Mouse (Mus musculus): ENCODE measurements around the gene Olfr967.

The Olfr967 gene

GRCm38 (mm10) chr9:39745949-39746348, at the start of gene Olfr967:
Gene Olfr967 (plus strand): TSS chr9:39746249.
- no peak for TF ChIP-seq GATA4 (IDR thresholded peaks at IDR 0.05; ENCODE audit: insufficient replicate concordance, low read length)

- no peak for TF ChIP-seq GATA4 (IDR thresholded peaks at IDR 0.05; ENCODE audit: insufficient replicate concordance, low read length)
Measured at GRCm38 (mm10) chr9:39707017-39707416, 39.0 kb upstream of the Olfr967 start, which contains the start of gene Olfr149. Gene Olfr149 (minus strand): TSS chr9:39707117.

- TF ChIP-seq GATA4 (IDR thresholded peaks at IDR 0.05; ENCODE audit: insufficient replicate concordance, low read length): no peak
Measured at GRCm38 (mm10) chr9:39708958-39709357, 37.1 kb upstream of the Olfr967 start.

GRCm38 (mm10) chr9:39711053-39711452, 35.0 kb upstream of the Olfr967 start, which contains the start of gene Olfr965:
Gene Olfr965 (plus strand): TSS chr9:39711353.
- TF ChIP-seq GATA4 (IDR thresholded peaks at IDR 0.05; ENCODE audit: insufficient replicate concordance, low read length): no peak

- TF ChIP-seq GATA4 (IDR thresholded peaks at IDR 0.05; ENCODE audit: insufficient replicate concordance, low read length): no peak
Measured at GRCm38 (mm10) chr9:39730678-39731077, 15.4 kb upstream of the Olfr967 start, which contains the start of gene Olfr150. Gene Olfr150 (plus strand): TSS chr9:39730978.

GRCm38 (mm10) chr9:39740741-39741140, 5.3 kb upstream of the Olfr967 start:
- TF ChIP-seq GATA4 (IDR thresholded peaks at IDR 0.05; ENCODE audit: insufficient replicate concordance, low read length): no peak

- TF ChIP-seq GATA4 (IDR thresholded peaks at IDR 0.05; ENCODE audit: insufficient replicate concordance, low read length): no peak
Measured at GRCm38 (mm10) chr9:39746428-39746827, 379 bp downstream of the Olfr967 start.

- TF ChIP-seq GATA4 (IDR thresholded peaks at IDR 0.05; ENCODE audit: insufficient replicate concordance, low read length): no peak
Measured at GRCm38 (mm10) chr9:39783153-39783552, 37.1 kb downstream of the Olfr967 start, which contains the start of gene Olfr968. Gene Olfr968 (minus strand): TSS chr9:39783253.

- no peak for TF ChIP-seq GATA4 (IDR thresholded peaks at IDR 0.05; ENCODE audit: insufficient replicate concordance, low read length)
Measured at GRCm38 (mm10) chr9:39790558-39790957, 44.5 kb downstream of the Olfr967 start, which contains the start of gene Olfr969. Gene Olfr969 (plus strand): TSS chr9:39790945.
